Comparison of ENCODE assay signal across 8 mouse cellular contexts in genomic region chr15:98144861-98145507, GRCm38 (mm10). TPM values are rescaled to one million over a fixed set of nuclear protein-coding genes. Genes with fewer than 3 reads are reported as not detected.
DNase-seq lines count a peak whose midpoint lies in the region; ATAC-seq and TF ChIP-seq lines count a peak whose summit lies in the region.

No protein-coding gene starts in this region.

- peak; percentile 75 for DNase-seq in gastrocnemius, adult 2 months
- no peak for DNase-seq in gastrocnemius, adult 8-10 months (ENCODE audit: low spot score in 2 of 2)
- DNase-seq in embryonic facial prominence, embryonic 14.5 days (ENCODE audit: low spot score) = no peak
- DNase-seq in intestine, embryonic 14.5 days (ENCODE audit: low spot score) = peak; percentile 56
- peak; percentile 77 for DNase-seq in yolk sac, embryonic 10.5 days (ENCODE audit: low spot score)
- DNase-seq in layer of hippocampus, postnatal 14 days (ENCODE audit: low spot score in 2 of 2) = no peak

- H3K27ac ChIP-seq in gastrocnemius, adult 2 months = peak overlapping the region; percentile 99
- H3K27ac ChIP-seq in embryonic facial prominence, embryonic 14.5 days (replicated peaks; ENCODE audit: low read depth, low read length) = peak overlapping the region; percentile 77
- H3K27ac ChIP-seq in intestine, embryonic 14.5 days (ENCODE audit: low read depth) = peak overlapping the region; percentile 2
- peak overlapping the region; percentile 31 for H3K27ac ChIP-seq in macrophage

- peak overlapping the region; percentile 83 for H3K4me2 ChIP-seq in embryonic facial prominence, embryonic 14.5 days (ENCODE audit: low read depth, low read length)
- peak overlapping the region; percentile 82 for H3K4me2 ChIP-seq in intestine, embryonic 14.5 days (ENCODE audit: low read length)

- WGBS in embryonic facial prominence, embryonic 14.5 days = under 1% methylated on average over 20 of the region's 36 CpGs
- WGBS in intestine, embryonic 14.5 days = under 1% methylated on average over 30 of the region's 36 CpGs
- WGBS in macrophage (ENCODE audit: missing documents) = under 1% methylated on average over 36 of the region's 36 CpGs

- no peak for TF ChIP-seq CTCF in gastrocnemius, adult 2 months (IDR thresholded peaks at IDR 0.05)
- TF ChIP-seq CTCF in E14TG2a.4 (conservative IDR thresholded peaks at IDR 0.05; ENCODE audit: low read length) = no peak

- peaks cover 35% of the 10 kb centered on the region for H3K4me1 ChIP-seq in E14TG2a.4 (replicated peaks; ENCODE audit: low read depth, low read length)
- H3K4me1 ChIP-seq in embryonic facial prominence, embryonic 14.5 days (ENCODE audit: control insufficient read depth, insufficient read depth, low read length) = peaks cover 6% of the 10 kb centered on the region; the same call in 1 of the 2 replicates
- peaks cover 6% of the 10 kb centered on the region; the same call in 1 of the 2 replicates for H3K4me1 ChIP-seq in intestine, embryonic 14.5 days (replicated peaks; ENCODE audit: control insufficient read depth, insufficient read depth, low read length)

- peaks cover 29% of the 10 kb centered on the region for H3K9me3 ChIP-seq in E14TG2a.4 (ENCODE audit: low read length)
- H3K9me3 ChIP-seq in embryonic facial prominence, embryonic 14.5 days (ENCODE audit: control insufficient read depth, low read length) = no peaks in the 10 kb centered on the region
- no peaks in the 10 kb centered on the region for H3K9me3 ChIP-seq in intestine, embryonic 14.5 days (ENCODE audit: control insufficient read depth, low read length)

- H3K36me3 ChIP-seq in E14TG2a.4 (ENCODE audit: insufficient read depth, low read length) (peaks cover 15% of the 10 kb centered on the region), macrophage (ENCODE audit: inconsistent target) (peaks cover 15% of the 10 kb centered on the region)
- H3K36me3 ChIP-seq in embryonic facial prominence, embryonic 14.5 days (ENCODE audit: control insufficient read depth, insufficient read depth, low read length) = peaks cover 24% of the 10 kb centered on the region
- H3K36me3 ChIP-seq in intestine, embryonic 14.5 days (ENCODE audit: control insufficient read depth, insufficient read depth, low read length) = peaks cover 25% of the 10 kb centered on the region

- H3K27me3 ChIP-seq in E14TG2a.4 (ENCODE audit: insufficient read depth, low read length) = no peaks in the 10 kb centered on the region
- no peaks in the 10 kb centered on the region for H3K27me3 ChIP-seq in embryonic facial prominence, embryonic 14.5 days (replicated peaks; ENCODE audit: control insufficient read depth, insufficient read depth, low read length)
- no peaks in the 10 kb centered on the region for H3K27me3 ChIP-seq in intestine, embryonic 14.5 days (replicated peaks; ENCODE audit: control insufficient read depth, insufficient read depth, low read length)

- peak overlapping the region; percentile 88 for H3K4me3 ChIP-seq in gastrocnemius, adult 2 months
- peak overlapping the region; percentile 91 for H3K4me3 ChIP-seq in E14TG2a.4 (replicated peaks; ENCODE audit: low read length)
- H3K4me3 ChIP-seq in embryonic facial prominence, embryonic 14.5 days (ENCODE audit: low read depth, low read length) = peak overlapping the region; percentile 98
- H3K4me3 ChIP-seq in intestine, embryonic 14.5 days (ENCODE audit: low read depth, low read length) = peak overlapping the region; percentile 90
- H3K4me3 ChIP-seq in macrophage (ENCODE audit: inconsistent target) = peak overlapping the region; percentile 64

- intact Hi-C loops in gastrocnemius, adult 2 months (cut with DNase I) = loop anchor here (1.0 kb wide), 1 partner anchor 31 kb away; no protein-coding TSS in a partner anchor

- peak overlapping the region; percentile 92 for H3K9ac ChIP-seq in embryonic facial prominence, embryonic 14.5 days (ENCODE audit: low read depth, low read length)
- peak overlapping the region; percentile 69 for H3K9ac ChIP-seq in intestine, embryonic 14.5 days (ENCODE audit: low read length)

- H3K79me2 ChIP-seq in macrophage (ENCODE audit: inconsistent target) = peaks cover 31% of the 10 kb centered on the region

- ATAC-seq in embryonic facial prominence, embryonic 14.5 days (ENCODE audit: low read depth) = peak; percentile 31
- ATAC-seq in intestine, embryonic 14.5 days (replicated peaks; ENCODE audit: low FRiP score, low TSS enrichment, low read depth) = no peak; the same call in none of the 2 replicates

RNA-seq across cellular contexts. Expression of gene Asb8, which starts 20.4 kb away (rescaled TPM):
- total RNA-seq in gastrocnemius, adult 2 months (2021) = 100 to 1,000 TPM in 1 of 2 experiments, 10 to 100 TPM in 1; 97.8 to 124 TPM
- total RNA-seq in gastrocnemius, adult 8-10 months (2022) = 100 to 1,000 TPM; 123 to 141 (median 129) TPM
- polyA plus RNA-seq in embryonic facial prominence, embryonic 14.5 days (2014; fragmentation: Nextera tagmentation; extraction: Ambion mirVana) = 58.4 and 62.5 TPM in 2 replicates
- polyA plus RNA-seq in intestine, embryonic 14.5 days (2014; fragmentation: Nextera tagmentation; extraction: Ambion mirVana) = 47.7 and 50.3 TPM in 2 replicates
- 10 to 100 TPM in 12 of 26 experiments, 1 to 10 TPM in 14; 1.1 to 19.4 (median 9.7) TPM for total RNA-seq in macrophage (2018; cell fraction: chromatin; rRNA removed)
- total RNA-seq in macrophage (2018; cell fraction: cytosol; rRNA removed) = 10 to 100 TPM; 15.9 to 40.7 (median 33.0) TPM
- total RNA-seq in macrophage (2018; cell fraction: nucleus; rRNA removed) = 10 to 100 TPM in 21 of 26 experiments, 1 to 10 TPM in 5; 7.1 to 29.1 (median 15.3) TPM
- polyA plus RNA-seq in macrophage (2018) = 26.1 to 34.8 TPM (median 30.3 TPM) in 3 replicates
- total RNA-seq in layer of hippocampus, postnatal 14 days (2021) = 10 to 100 TPM; 45.0 to 45.6 TPM

RNA-seq across cellular contexts. Expression of gene Ccdc184, which starts 22.0 kb away (rescaled TPM):
- not detected for total RNA-seq in gastrocnemius, adult 2 months (2021)
- not detected for total RNA-seq in gastrocnemius, adult 8-10 months (2022)
- polyA plus RNA-seq in embryonic facial prominence, embryonic 14.5 days (2014; fragmentation: Nextera tagmentation; extraction: Ambion mirVana) = 2.0 and 2.5 TPM in 2 replicates
- 1.6 and 2.0 TPM in 2 replicates for polyA plus RNA-seq in intestine, embryonic 14.5 days (2014; fragmentation: Nextera tagmentation; extraction: Ambion mirVana)
- total RNA-seq in macrophage (2018; cell fraction: chromatin; rRNA removed) = not detected
- total RNA-seq in macrophage (2018; cell fraction: cytosol; rRNA removed) = under 1 TPM in 1 of 26 experiments, not detected in 25; 0.11 TPM
- total RNA-seq in macrophage (2018; cell fraction: nucleus; rRNA removed) = not detected
- not detected in 3 replicates for polyA plus RNA-seq in macrophage (2018)
- total RNA-seq in layer of hippocampus, postnatal 14 days (2021) = 10 to 100 TPM; 18.2 to 18.7 TPM

RNA-seq across cellular contexts. Expression of gene Olfr288, which starts 50.4 kb away (rescaled TPM):
- total RNA-seq in gastrocnemius, adult 2 months (2021) = not detected
- not detected for total RNA-seq in gastrocnemius, adult 8-10 months (2022)
- not detected in 2 replicates for polyA plus RNA-seq in embryonic facial prominence, embryonic 14.5 days (2014; fragmentation: Nextera tagmentation; extraction: Ambion mirVana)
- not detected in 2 replicates for polyA plus RNA-seq in intestine, embryonic 14.5 days (2014; fragmentation: Nextera tagmentation; extraction: Ambion mirVana)
- total RNA-seq in macrophage (2018; cell fraction: chromatin; rRNA removed) = not detected
- not detected for total RNA-seq in macrophage (2018; cell fraction: cytosol; rRNA removed)
- total RNA-seq in macrophage (2018; cell fraction: nucleus; rRNA removed) = not detected
- not detected in 3 replicates for polyA plus RNA-seq in macrophage (2018)
- total RNA-seq in layer of hippocampus, postnatal 14 days (2021) = not detected

RNA-seq across cellular contexts. Expression of gene Senp1, which starts 51.4 kb away (rescaled TPM):
- total RNA-seq in gastrocnemius, adult 2 months (2021) = 1 to 10 TPM; 7.4 to 8.5 TPM
- total RNA-seq in gastrocnemius, adult 8-10 months (2022) = 1 to 10 TPM; 7.2 to 10.0 (median 8.5) TPM
- 27.2 and 29.4 TPM in 2 replicates for polyA plus RNA-seq in embryonic facial prominence, embryonic 14.5 days (2014; fragmentation: Nextera tagmentation; extraction: Ambion mirVana)
- polyA plus RNA-seq in intestine, embryonic 14.5 days (2014; fragmentation: Nextera tagmentation; extraction: Ambion mirVana) = 36.3 and 36.4 TPM in 2 replicates
- 100 to 1,000 TPM in 23 of 26 experiments, 10 to 100 TPM in 3; 91.1 to 162 (median 121) TPM for total RNA-seq in macrophage (2018; cell fraction: chromatin; rRNA removed)
- 10 to 100 TPM; 10.9 to 17.2 (median 12.6) TPM for total RNA-seq in macrophage (2018; cell fraction: cytosol; rRNA removed)
- 100 to 1,000 TPM in 1 of 26 experiments, 10 to 100 TPM in 25; 47.7 to 111 (median 65.2) TPM for total RNA-seq in macrophage (2018; cell fraction: nucleus; rRNA removed)
- 11.1 to 14.4 TPM (median 13.4 TPM) in 3 replicates for polyA plus RNA-seq in macrophage (2018)
- 10 to 100 TPM; 13.5 to 13.7 TPM for total RNA-seq in layer of hippocampus, postnatal 14 days (2021)

RNA-seq across cellular contexts. Expression of gene Pfkm, which starts 52.6 kb away (rescaled TPM):
- total RNA-seq in gastrocnemius, adult 2 months (2021) = 1,000 to 10,000 TPM; 2,669 to 2,908 TPM
- 1,000 to 10,000 TPM; 2,927 to 3,255 (median 3,175) TPM for total RNA-seq in gastrocnemius, adult 8-10 months (2022)
- 62.2 and 69.6 TPM in 2 replicates for polyA plus RNA-seq in embryonic facial prominence, embryonic 14.5 days (2014; fragmentation: Nextera tagmentation; extraction: Ambion mirVana)
- polyA plus RNA-seq in intestine, embryonic 14.5 days (2014; fragmentation: Nextera tagmentation; extraction: Ambion mirVana) = 28.8 and 31.4 TPM in 2 replicates
- total RNA-seq in macrophage (2018; cell fraction: chromatin; rRNA removed) = 10 to 100 TPM in 14 of 26 experiments, 1 to 10 TPM in 12; 3.8 to 16.4 (median 10.3) TPM
- 1 to 10 TPM; 4.2 to 8.3 (median 6.2) TPM for total RNA-seq in macrophage (2018; cell fraction: cytosol; rRNA removed)
- total RNA-seq in macrophage (2018; cell fraction: nucleus; rRNA removed) = 10 to 100 TPM in 4 of 26 experiments, 1 to 10 TPM in 22; 3.2 to 13.5 (median 7.2) TPM
- 4.4 to 6.7 TPM (median 5.4 TPM) in 3 replicates for polyA plus RNA-seq in macrophage (2018)
- 100 to 1,000 TPM; 309 to 311 TPM for total RNA-seq in layer of hippocampus, postnatal 14 days (2021)

Comparison
In these comparisons a context has a peak if more than half of its experiments do, and no peak if none do; other contexts are left out.
1. DNase-seq: peak in gastrocnemius, adult 2 months (single experiment), intestine, embryonic 14.5 days (single experiment) and yolk sac, embryonic 10.5 days (single experiment); none in gastrocnemius, adult 8-10 months (0 of 2), embryonic facial prominence, embryonic 14.5 days (single experiment) and layer of hippocampus, postnatal 14 days (0 of 2).
2. H3K27ac ChIP-seq: peak in every context shown above with its lines; median percentile 99 in gastrocnemius, adult 2 months; 77 in embryonic facial prominence, embryonic 14.5 days; 31 in macrophage; 2 in intestine, embryonic 14.5 days.
3. RNA of gene Ccdc184, which starts 22.0 kb away (total RNA-seq): 18.2 to 18.7 TPM in layer of hippocampus, postnatal 14 days; not detected in gastrocnemius, adult 2 months and not detected in gastrocnemius, adult 8-10 months; every median in the first group is over 10 times any median in the second.
4. Peak in every context shown above with its lines, with median percentiles within 50 percentile points of each other: H3K4me3 ChIP-seq.